Mouse (Mus musculus): ENCODE measurements around the gene Lingo2.

DNA sequence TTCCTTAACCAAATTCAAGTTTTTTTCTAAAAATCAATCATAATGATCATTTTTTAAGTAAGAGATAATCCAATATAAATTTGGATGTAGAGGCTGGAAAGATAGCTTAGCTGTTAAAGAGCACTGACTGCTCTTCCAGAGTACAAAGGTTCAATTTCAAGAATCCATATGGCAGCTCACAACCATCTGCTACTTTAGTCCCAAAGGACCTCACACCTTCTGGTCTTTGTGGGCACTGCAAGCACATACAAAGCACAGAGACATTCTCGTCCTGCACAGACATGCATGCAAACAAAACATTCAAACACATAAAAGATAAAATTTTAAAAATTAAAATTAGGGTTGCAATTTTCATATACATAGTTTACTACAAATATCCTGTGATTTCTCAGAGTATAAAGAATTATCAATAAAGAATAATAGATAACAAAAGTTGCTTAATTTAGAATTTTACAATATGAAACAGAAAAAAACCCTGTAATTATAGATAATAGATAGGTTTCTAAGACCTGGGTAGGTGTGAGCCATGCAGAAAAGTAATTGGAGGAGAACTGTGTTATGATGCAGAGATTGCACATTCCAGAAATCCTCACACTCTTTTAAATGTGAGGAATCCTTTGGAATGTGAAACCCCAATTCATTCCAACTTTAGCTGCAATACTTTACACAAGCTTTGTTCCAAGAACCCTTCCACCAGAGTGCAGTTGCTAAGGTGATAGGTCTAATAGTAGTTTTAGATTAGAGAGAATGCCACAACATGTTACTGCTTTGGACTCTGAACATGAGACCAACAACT is 1053.6 kb downstream of the Lingo2 start:
- TF ChIP-seq GATA1 (IDR thresholded peaks at IDR 0.05; ENCODE audit: borderline replicate concordance, low read length) (no peak), FLI1 (IDR thresholded peaks at IDR 0.05; ENCODE audit: low read length) (no peak)

All from megakaryocyte, embryonic 14.5 days (primary cell).